Mouse (Mus musculus) erythroblast, embryonic 14.5 days (primary cell): ENCODE data around the gene Map4k4. TPM values are rescaled to one million over a fixed set of nuclear protein-coding genes. Genes with fewer than 3 reads are reported as not detected.

Experiments
- H3K27me3 ChIP-seq: 2 replicates; pipeline ENCODE4 v1.6.1; 2012; ENCODE audit warnings: inconsistent platforms; ENCODE audit not compliant: control insufficient read depth
- H3K36me3 ChIP-seq: 2 replicates; pipeline ENCODE4 v1.6.1; 2012; ENCODE audit warnings: mild to moderate bottlenecking, inconsistent platforms; ENCODE audit not compliant: control insufficient read depth
- H3K4me1 ChIP-seq: 2 replicates; pipeline ENCODE4 v1.6.1; 2012; ENCODE audit warnings: inconsistent platforms; ENCODE audit not compliant: control insufficient read depth
- H3K4me3 ChIP-seq: replicated peaks from 2 replicates; pipeline ENCODE3; 2012; ENCODE audit warnings: moderate library complexity, mild to moderate bottlenecking, inconsistent platforms
- H3K9me3 ChIP-seq: 2 replicates; pipeline ENCODE4 v1.6.1; 2012; ENCODE audit warnings: low read length, inconsistent platforms, mixed read lengths; ENCODE audit not compliant: control insufficient read depth
- GATA1 ChIP-seq: IDR thresholded peaks from 2 replicates; pipeline ENCODE4 v1.6.1; 2012; ENCODE audit warnings: low read length, inconsistent platforms, mixed read lengths
- TAL1 ChIP-seq: IDR thresholded peaks from 3 replicates; pipeline ENCODE4 v1.6.1; 2012; ENCODE audit warnings: low read length, inconsistent platforms, mixed read lengths
- polyA plus RNA-seq: library from polyadenylated mRNA; stranded (reverse); fragments of >175 nt; gene quantifications from 2 replicates; pipeline ENCODE4 v1.2.3, GENCODE M21; 2012

Map4k4 gene
- polyA plus RNA-seq, 1 experiment, result 0.12 TPM

DNA sequence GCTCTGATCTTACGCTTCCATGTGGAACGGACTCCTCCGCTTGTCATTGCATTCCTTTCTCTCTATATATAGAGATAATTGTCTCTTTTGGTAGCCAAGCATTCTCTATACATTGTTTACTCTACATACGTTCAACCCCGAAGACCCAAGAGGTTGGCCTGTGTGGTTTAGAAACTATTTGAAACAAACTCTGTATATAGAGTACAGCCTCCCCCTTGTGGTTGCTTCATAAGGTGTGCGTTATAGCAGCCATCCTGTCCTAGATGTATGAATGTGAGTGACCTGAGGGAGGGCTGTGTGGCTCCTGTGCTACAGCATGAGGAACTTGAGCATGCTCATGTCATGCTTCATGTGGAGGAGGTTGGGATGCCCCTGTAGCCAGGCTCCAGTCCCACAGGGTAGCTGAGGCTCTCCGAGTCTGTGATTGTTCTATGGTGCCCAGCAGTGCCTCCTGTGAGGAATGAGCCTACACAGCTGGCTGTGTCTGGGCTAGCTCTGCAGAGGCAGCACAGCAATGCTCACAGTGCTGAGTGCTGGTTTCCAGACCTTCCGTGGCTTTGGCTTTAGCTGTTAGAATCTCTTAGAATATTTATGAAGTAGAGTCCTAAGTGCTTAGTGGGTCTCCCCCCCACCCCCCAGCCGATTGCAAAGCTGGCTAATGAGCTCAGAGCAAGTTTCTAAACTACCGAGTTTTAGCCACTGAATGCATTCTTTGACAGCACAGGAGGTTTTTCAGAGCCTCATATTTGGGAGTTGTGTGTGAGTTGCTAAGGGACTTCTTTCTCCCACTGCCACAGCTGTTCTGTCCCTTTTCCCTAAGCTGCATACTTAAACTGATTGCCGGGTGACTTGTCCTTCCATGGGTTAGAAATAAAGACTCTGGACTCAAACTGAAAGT is 76.4 kb downstream of the Map4k4 start:
- Histone ChIP-seq H3K27me3 (no peaks in the 10 kb centered on the region), H3K4me3 (no peak overlapping the region), H3K36me3 (no peaks in the 10 kb centered on the region; the same call in 1 of the 2 replicates), H3K9me3 (no peaks in the 10 kb centered on the region), H3K4me1 (no peaks in the 10 kb centered on the region; the same call in 1 of the 2 replicates)
- TF ChIP-seq GATA1 (no peak), TAL1 (no peak)

DNA sequence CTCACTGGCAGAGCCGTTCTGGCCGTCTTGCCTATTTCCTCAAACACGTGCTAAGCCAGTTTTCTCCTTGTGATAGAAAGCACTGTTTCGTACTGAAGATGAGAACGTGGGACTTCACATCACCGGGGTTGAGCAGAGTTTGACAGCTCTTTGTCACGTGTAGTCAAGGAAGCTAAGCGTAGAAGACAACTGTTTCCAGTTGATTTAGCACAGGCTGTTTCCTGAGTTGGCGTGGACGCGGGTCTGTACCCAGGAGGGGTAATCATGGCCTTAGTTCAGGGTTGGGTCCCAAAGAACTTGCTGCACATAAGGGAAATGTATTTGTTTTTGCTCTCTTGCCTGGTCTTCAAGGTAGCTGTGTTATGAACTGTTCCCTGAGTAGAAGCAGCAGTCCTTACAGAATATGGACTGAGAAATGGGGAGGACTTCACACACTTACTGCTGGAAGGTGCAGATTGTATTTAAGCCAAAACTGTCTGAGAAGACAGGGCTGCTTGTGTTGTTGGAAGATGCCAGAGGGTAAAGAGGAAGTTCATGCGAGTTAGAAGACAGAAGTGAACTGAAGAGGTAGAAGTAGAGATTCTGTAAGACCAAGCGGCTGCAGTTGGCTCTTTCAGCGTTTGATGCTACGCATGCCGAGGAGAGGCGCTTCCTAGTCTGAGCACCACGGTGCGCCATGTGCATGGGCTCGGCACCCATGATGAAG is 78.2 kb downstream of the Map4k4 start:
- no peak for TF ChIP-seq TAL1
- no peak for TF ChIP-seq GATA1
- H3K4me1 ChIP-seq, result no peaks in the 10 kb centered on the region; the same call in 1 of the 2 replicates
- no peaks in the 10 kb centered on the region for H3K9me3 ChIP-seq
- no peak overlapping the region for H3K4me3 ChIP-seq
- no peaks in the 10 kb centered on the region; the same call in 1 of the 2 replicates for H3K36me3 ChIP-seq
- no peaks in the 10 kb centered on the region for H3K27me3 ChIP-seq

DNA sequence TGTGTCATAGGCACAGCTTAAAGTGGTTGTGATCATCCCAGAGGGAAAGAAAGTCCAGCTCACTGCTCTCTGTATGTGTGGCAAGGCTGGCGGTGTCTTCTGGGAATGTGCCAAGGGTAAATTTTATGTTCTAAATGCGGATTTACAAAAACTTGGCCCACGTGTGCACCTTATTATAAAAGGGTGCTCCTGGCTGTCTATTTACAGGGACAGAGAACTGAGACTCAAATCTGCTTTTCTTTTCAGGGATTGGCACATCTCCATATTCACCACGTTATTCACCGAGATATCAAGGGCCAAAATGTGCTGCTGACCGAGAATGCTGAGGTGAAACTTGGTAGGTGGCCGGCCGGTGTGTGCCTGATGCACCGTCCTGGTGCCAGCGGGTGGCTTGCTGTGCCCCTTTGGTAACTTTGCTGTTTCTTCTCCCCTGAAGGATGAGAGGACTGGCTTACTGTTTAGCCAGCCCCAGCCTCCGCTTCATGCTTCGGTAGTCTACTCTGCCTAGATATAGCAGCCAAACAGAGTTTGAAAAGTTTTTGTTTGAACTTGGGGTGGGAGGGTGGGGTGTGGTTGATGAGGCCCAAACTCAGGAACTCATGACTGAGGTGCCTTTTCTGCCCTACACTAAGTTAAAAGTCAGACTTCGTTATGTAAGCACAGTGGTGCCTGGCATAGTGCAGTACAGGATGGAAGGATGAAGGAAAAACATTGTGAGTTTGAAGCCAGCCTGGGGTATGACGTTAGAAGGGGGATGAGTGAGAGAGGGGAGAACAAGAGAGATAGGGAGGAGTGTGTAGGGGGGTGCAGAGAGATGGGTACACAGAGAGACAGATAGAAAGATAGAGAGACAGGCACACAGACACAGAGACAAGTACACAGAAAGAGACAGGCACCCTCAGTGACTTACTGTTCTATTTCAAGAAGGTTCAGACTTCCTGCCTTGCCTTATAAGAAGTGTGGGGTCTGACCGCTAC is 79.9 kb downstream of the Map4k4 start:
- TF ChIP-seq GATA1 (no peak), TAL1 (no peak)
- H3K36me3 ChIP-seq, result no peaks in the 10 kb centered on the region; the same call in 1 of the 2 replicates
- H3K9me3 ChIP-seq, result no peaks in the 10 kb centered on the region
- no peaks in the 10 kb centered on the region for H3K27me3 ChIP-seq
- no peaks in the 10 kb centered on the region; the same call in 1 of the 2 replicates for H3K4me1 ChIP-seq
- no peak overlapping the region for H3K4me3 ChIP-seq

DNA sequence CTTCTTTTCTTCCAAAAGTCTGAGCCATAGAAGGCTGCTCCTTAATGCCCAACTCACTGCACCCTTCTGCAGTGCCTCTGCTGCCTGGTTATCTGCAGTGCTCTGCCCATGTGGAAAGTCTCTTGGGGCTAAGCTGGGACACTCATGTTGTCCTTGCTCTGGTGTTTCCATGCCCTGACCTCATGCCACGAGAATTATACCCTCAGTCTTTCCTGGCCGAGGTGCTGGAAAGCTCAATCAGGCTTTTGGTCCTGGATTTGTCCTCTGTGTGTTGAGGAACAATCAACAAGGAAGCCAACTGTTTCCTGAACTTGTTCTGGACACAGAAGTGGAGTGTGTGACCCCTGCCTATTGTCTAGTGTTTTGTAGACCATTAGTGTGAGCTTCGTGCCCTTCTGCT is 81.3 kb downstream of the Map4k4 start:
- peaks cover 4% of the 10 kb centered on the region; the same call in 1 of the 2 replicates for H3K36me3 ChIP-seq
- no peak overlapping the region for H3K4me3 ChIP-seq
- no peaks in the 10 kb centered on the region for H3K27me3 ChIP-seq
- H3K9me3 ChIP-seq, result no peaks in the 10 kb centered on the region
- no peak for TF ChIP-seq TAL1
- no peak for TF ChIP-seq GATA1
- no peaks in the 10 kb centered on the region; the same call in 1 of the 2 replicates for H3K4me1 ChIP-seq

DNA sequence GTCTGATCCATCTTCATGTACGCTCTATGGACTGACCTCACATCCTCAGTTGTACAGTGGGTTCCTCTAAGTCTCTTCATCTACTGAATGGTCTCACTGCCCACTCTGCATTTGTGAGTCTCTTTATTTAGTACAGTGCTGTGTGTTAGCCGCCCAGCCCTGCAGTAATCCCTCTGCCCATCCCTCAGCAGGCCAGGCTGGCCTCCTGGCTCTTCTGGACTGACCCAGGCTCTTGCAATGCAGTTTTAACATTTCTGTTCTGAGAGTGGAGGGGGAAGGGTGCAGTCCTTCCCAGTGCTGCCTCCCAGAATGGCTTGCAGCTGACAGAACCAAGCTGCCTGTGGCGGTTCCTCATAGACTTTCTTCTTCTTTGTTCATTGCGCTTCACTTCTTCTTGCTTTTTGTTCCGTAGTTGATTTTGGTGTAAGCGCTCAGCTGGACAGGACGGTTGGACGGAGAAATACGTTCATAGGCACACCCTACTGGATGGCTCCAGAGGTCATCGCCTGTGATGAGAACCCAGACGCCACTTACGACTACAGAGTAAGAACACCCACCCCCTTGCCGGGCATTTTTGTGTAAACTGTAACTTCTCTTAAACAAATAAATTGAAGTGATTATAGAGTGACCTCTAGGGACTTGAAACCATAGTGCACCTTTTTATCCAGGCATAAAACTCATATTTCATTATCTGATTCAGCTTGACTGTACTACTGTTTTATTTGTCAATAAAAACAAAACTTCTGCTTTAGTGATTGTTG is 82.2 kb downstream of the Map4k4 start:
- Histone ChIP-seq H3K4me3 (no peak overlapping the region), H3K9me3 (no peaks in the 10 kb centered on the region), H3K27me3 (no peaks in the 10 kb centered on the region), H3K4me1 (no peaks in the 10 kb centered on the region; the same call in 1 of the 2 replicates), H3K36me3 (peaks cover 4% of the 10 kb centered on the region; the same call in 1 of the 2 replicates)
- TF ChIP-seq GATA1 (no peak), TAL1 (no peak)

DNA sequence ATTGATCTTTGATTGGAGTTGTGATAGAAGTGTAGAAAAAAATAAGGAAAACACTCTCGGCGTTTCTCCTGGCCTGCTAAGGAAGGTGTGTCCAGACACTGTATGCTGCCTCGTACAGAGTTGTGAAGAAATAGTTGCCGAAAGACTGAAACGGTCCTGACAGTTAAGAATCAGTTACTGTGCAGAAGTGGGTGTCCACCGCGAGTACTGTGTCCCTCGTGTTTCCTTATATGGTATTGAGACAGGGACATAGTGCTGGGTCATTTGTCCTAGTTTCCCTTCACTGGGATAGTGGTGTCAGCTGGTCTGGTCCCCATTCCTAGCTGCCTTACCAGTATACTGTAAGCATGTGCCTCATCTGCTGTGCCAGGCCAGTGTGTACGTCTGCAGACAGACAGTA is 83.6 kb downstream of the Map4k4 start:
- no peak overlapping the region for H3K4me3 ChIP-seq
- no peaks in the 10 kb centered on the region for H3K9me3 ChIP-seq
- no peaks in the 10 kb centered on the region for H3K27me3 ChIP-seq
- no peaks in the 10 kb centered on the region; the same call in 1 of the 2 replicates for H3K4me1 ChIP-seq
- H3K36me3 ChIP-seq, result peaks cover 9% of the 10 kb centered on the region; the same call in 1 of the 2 replicates
- TF ChIP-seq GATA1, result no peak
- no peak for TF ChIP-seq TAL1

DNA sequence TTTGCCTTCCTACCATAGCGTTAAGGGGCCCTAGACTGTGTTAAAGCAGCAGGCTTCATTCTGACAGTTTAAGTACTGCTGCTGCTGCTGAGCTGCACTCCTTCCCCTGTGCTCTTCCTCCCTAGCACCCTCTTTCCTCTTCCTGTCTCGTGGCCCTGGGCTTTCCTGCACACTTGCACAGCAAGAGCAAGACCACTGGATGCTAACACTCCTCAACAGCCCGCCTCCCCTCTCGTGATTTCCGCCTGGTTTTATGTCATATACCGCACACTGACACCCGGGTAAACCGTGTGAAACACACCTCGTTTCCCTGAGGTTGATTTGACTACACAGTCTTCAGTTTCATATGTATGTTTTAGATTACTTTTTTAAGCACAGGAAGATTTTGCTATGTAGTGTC is 86.1 kb downstream of the Map4k4 start:
- Histone ChIP-seq H3K4me3 (no peak overlapping the region), H3K27me3 (no peaks in the 10 kb centered on the region), H3K9me3 (no peaks in the 10 kb centered on the region), H3K4me1 (no peaks in the 10 kb centered on the region), H3K36me3 (peaks cover 16% of the 10 kb centered on the region; the same call in 1 of the 2 replicates)
- TF ChIP-seq GATA1 (no peak), TAL1 (no peak)

DNA sequence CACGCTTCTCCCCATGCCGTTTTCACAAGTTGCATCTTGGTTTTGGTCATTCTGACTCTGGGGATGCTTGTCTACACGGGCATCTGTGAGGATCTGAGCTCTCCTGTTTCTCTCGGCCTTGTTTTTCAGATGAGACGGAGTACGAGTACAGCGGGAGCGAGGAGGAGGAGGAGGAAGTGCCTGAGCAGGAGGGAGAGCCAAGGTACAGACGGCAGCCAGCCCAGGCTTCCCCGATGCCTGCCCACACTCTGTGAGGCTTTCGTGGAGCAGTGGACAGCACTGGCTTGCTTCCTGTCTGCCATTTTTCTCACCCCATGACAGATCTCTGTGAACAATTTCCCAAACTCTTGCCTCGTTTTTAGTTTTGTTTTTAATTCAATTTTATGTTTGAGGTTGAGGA is 88.1 kb downstream of the Map4k4 start:
- TF ChIP-seq TAL1, result no peak
- no peak for TF ChIP-seq GATA1
- Histone ChIP-seq H3K36me3 (peaks cover 16% of the 10 kb centered on the region; the same call in 1 of the 2 replicates), H3K9me3 (no peaks in the 10 kb centered on the region), H3K4me1 (no peaks in the 10 kb centered on the region), H3K27me3 (no peaks in the 10 kb centered on the region), H3K4me3 (no peak overlapping the region)
